Mouse (Mus musculus): Measurements from ENCODE around the gene Cst12. TPM values are rescaled to one million over a fixed set of nuclear protein-coding genes. Genes with fewer than 3 reads are reported as not detected.

Gene Cst12
- polyA plus RNA-seq, 1 experiment from 2014 or later = not detected

DNA sequence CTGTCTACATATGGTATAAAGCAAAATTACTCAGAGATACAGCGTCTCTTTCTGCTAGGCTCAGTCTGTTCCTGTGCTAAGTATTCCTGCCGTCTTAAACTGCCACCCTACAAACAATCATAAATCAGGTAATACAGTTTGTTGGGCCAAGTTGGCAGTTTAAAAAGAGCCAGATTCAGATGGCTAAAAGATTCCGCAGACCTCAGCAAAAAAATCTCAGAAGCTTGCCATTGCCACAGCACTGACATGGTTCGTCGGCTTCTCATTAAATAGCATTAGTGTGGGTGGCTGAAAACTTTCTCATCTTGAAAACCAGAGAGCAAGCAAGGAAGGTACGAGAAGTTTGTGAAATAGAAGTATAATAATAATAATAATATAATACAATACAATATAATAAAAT is 17.5 kb downstream of the Cst12 start:
- ATAC-seq (ENCODE audit: insufficient number of reproducible peaks, low FRiP score, low TSS enrichment, low read depth) = no peak
- Histone ChIP-seq H3K4me2 (no peak overlapping the region), H3K4me1 (no peaks in the 10 kb centered on the region), H3K27ac (no peak overlapping the region), H3K27me3 (no peaks in the 10 kb centered on the region), H3K9me3 (no peaks in the 10 kb centered on the region), H3K4me3 (no peak overlapping the region), H3K9ac (no peak overlapping the region), H3K36me3 (no peaks in the 10 kb centered on the region)
- WGBS = 53% methylated on average over 6 of the region's 6 CpGs

DNA sequence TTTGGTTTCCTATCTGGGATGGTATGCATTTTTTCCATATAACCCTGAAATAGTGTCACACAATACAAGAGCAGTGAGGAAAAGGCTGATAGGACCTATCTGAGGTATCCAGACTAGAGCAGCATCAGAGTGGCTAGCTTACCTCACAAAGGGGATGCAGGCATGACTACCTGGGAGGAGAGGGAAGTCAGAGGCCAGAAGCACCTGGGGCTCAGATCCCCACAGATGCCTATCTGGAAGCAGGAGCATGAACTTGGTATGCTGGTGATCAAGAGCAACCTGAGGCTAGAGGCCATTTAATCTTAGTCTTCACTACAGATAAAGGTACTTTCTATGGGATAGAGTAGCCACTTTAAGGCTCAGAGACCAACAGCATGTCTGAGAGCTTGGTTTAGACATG is 30.7 kb downstream of the Cst12 start, which contains the start of gene Cst13:
TSS of gene Cst13 (plus strand) at position 173 of the 400 bp plus-strand sequence.
- Histone ChIP-seq H3K9ac (no peak within 1 kb of the TSS), H3K36me3 (no peaks in the 10 kb centered on the region), H3K4me1 (no peaks in the 10 kb centered on the region), H3K27ac (no peak within 1 kb of the TSS), H3K4me2 (no peak within 1 kb of the TSS), H3K4me3 (no peak within 1 kb of the TSS), H3K27me3 (no peaks in the 10 kb centered on the region), H3K9me3 (no peaks in the 10 kb centered on the region)
- no peak for ATAC-seq (ENCODE audit: insufficient number of reproducible peaks, low FRiP score, low TSS enrichment, low read depth)

DNA sequence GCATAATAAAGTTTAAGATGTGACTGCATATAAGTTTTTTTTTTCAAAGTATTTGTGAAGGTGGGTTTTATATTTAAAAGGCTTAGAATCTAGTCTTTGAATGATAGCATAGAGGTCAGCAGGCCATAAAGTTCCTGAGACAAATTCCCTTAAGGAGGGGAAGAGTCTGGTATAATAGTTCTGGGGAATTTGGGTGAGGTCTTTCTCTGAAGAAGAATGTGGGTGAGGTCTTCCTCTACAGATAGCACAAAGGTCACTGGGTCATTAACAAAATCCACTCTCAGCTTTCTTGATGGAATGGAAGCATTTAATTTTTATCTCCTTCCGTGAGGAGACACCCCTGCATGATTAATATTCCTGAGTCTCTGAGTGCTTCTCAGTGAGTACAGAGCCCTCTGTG is 36.8 kb downstream of the Cst12 start:
- ATAC-seq (ENCODE audit: insufficient number of reproducible peaks, low FRiP score, low TSS enrichment, low read depth) = no peak
- Histone ChIP-seq H3K36me3 (no peaks in the 10 kb centered on the region), H3K4me1 (no peaks in the 10 kb centered on the region), H3K4me2 (no peak overlapping the region), H3K9me3 (no peaks in the 10 kb centered on the region), H3K27me3 (no peaks in the 10 kb centered on the region), H3K4me3 (no peak overlapping the region), H3K27ac (no peak overlapping the region), H3K9ac (no peak overlapping the region)
- WGBS = 56% methylated on average over 1 of the region's 1 CpGs

DNA sequence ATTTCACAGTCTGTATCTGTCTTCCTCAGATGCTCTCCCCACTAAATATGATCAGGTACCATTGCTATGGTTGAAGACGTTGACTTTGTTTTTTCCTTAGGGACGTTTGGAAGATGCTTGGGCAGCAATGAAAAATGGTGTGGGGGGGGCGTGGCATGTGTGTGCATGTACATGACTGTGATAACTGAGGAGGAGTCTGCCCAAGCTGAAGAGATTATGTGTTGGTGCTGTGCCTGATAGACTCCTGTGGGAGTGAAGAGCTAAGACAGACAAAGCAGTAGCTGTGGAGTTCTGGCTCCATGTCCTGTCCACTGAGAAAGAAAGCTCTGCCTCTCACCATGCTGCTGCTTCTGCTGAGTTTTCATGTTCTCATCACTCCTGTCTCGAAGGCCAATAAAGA is 45.8 kb downstream of the Cst12 start, which contains the start of gene Cst9:
TSS of gene Cst9 (plus strand) at position 236 of the 400 bp plus-strand sequence.
- no peaks in the 10 kb centered on the region for H3K9me3 ChIP-seq
- no peak for ATAC-seq (ENCODE audit: insufficient number of reproducible peaks, low FRiP score, low TSS enrichment, low read depth)

DNA sequence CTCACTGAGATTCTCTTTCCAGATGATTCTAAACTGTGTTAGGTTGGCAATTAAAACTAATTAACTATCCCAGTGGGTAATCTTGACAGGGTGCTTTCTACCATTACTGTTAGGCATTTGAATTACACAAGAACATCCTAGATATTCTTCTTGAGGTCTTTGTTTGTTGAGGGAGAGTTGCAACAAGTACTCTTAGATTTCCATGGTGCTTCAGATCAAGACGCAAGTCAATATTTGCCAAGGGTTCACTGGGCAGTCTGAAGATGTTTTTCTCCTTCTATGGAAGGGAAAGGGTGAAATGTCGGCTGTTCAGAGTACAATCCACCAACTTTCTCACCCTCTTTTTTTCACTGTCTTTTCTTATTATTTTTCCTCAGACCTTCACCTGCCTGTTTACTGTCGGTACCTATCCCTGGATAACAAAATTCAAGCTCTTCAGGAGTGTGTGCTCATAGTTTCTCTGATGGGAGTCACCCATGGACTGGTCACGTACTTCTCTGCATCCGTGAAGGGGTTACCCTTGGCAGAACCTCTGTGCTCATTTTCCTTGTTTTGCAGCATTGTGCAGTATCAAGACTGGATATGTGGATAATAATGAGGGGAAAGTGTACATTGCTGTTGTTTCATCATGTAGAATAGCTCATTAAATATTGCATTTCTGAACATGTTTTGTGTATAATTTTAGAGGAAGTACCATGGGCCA is 49.1 kb downstream of the Cst12 start:
- no peaks in the 10 kb centered on the region for H3K9me3 ChIP-seq
- H3K27me3 ChIP-seq = no peaks in the 10 kb centered on the region
- H3K9ac ChIP-seq = no peak overlapping the region
- H3K4me2 ChIP-seq = no peak overlapping the region
- no peaks in the 10 kb centered on the region for H3K36me3 ChIP-seq
- H3K4me1 ChIP-seq = no peaks in the 10 kb centered on the region
- WGBS = 88% methylated on average over 5 of the region's 5 CpGs
- H3K27ac ChIP-seq = no peak overlapping the region
- ATAC-seq (ENCODE audit: insufficient number of reproducible peaks, low FRiP score, low TSS enrichment, low read depth) = no peak
- no peak overlapping the region for H3K4me3 ChIP-seq

More for the DNA sequence above, 45.8 kb downstream of the Cst12 start, which contains the start of gene Cst9:
- Histone ChIP-seq H3K4me2 (no peak within 1 kb of the TSS), H3K4me3 (no peak within 1 kb of the TSS), H3K36me3 (no peaks in the 10 kb centered on the region), H3K4me1 (no peaks in the 10 kb centered on the region), H3K27ac (no peak within 1 kb of the TSS), H3K27me3 (no peaks in the 10 kb centered on the region), H3K9ac (no peak within 1 kb of the TSS)
- 61% methylated on average over 4 of the region's 4 CpGs for WGBS

DNA sequence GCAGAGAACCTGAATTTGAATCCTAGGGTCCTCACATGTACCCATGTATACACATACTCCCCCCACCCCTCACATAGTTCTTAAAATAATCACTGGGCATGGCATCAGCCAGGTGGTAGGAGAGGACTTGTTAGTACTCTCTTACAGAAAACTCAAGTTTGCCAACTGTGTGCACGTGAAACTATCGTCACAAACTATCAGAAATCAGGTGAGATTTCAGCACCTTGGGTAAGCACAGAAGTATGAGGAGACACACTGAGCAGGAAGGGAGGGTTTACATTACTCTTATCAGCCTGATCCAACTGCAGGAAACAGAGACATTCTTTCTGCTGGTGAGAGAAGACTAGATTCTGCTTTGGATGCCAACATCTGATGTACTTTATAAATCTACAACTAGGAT is 50.1 kb downstream of the Cst12 start:
- no peaks in the 10 kb centered on the region for H3K4me1 ChIP-seq
- no peak overlapping the region for H3K9ac ChIP-seq
- no peak overlapping the region for H3K4me2 ChIP-seq
- ATAC-seq (ENCODE audit: insufficient number of reproducible peaks, low FRiP score, low TSS enrichment, low read depth) = no peak
- no peaks in the 10 kb centered on the region for H3K27me3 ChIP-seq
- H3K4me3 ChIP-seq = no peak overlapping the region
- H3K36me3 ChIP-seq = no peaks in the 10 kb centered on the region
- no peaks in the 10 kb centered on the region for H3K9me3 ChIP-seq
- no peak overlapping the region for H3K27ac ChIP-seq
- 90% methylated on average over 2 of the region's 2 CpGs for WGBS

Other genes with a start within 250 kb of the Cst12 start
- gene Nxt1, start 116.8 kb upstream of the Cst12 start, polyA plus RNA-seq (2015; fragmentation: Nextera tagmentation; extraction: Ambion mirVana) = 78.0 and 80.2 TPM in 2 replicates
- gene Gzf1, start 108.3 kb upstream of the Cst12 start, polyA plus RNA-seq (2015; fragmentation: Nextera tagmentation; extraction: Ambion mirVana) = 20.1 and 20.7 TPM in 2 replicates
- 3.3 and 4.2 TPM in 2 replicates for gene Napb, start 56.9 kb upstream of the Cst12 start, polyA plus RNA-seq (2015; fragmentation: Nextera tagmentation; extraction: Ambion mirVana)
- not detected in 2 replicates for gene Cstl1, start 39.0 kb upstream of the Cst12 start, polyA plus RNA-seq (2015; fragmentation: Nextera tagmentation; extraction: Ambion mirVana)
- not detected in 2 replicates for gene Cst11, start 17.9 kb upstream of the Cst12 start, polyA plus RNA-seq (2015; fragmentation: Nextera tagmentation; extraction: Ambion mirVana)
- gene 8030411F24Rik, start 7.4 kb upstream of the Cst12 start, polyA plus RNA-seq (2015; fragmentation: Nextera tagmentation; extraction: Ambion mirVana) = 0.31 and 0.70 TPM in 2 replicates
- not detected in 2 replicates for gene Cst8, start 9.4 kb downstream of the Cst12 start, polyA plus RNA-seq (2015; fragmentation: Nextera tagmentation; extraction: Ambion mirVana)
- not detected in 2 replicates for gene Cst13, start 30.7 kb downstream of the Cst12 start, polyA plus RNA-seq (2015; fragmentation: Nextera tagmentation; extraction: Ambion mirVana)
- gene Cst9, start 45.8 kb downstream of the Cst12 start, polyA plus RNA-seq (2015; fragmentation: Nextera tagmentation; extraction: Ambion mirVana) = not detected in 2 replicates
- gene 9230104L09Rik, start 75.7 kb downstream of the Cst12 start, polyA plus RNA-seq (2015; fragmentation: Nextera tagmentation; extraction: Ambion mirVana) = not detected in 2 replicates
- 548 and 588 TPM in 2 replicates for gene Cst3, start 86.3 kb downstream of the Cst12 start, polyA plus RNA-seq (2015; fragmentation: Nextera tagmentation; extraction: Ambion mirVana)
- not detected in 2 replicates for gene Gm1330, start 213.9 kb downstream of the Cst12 start, polyA plus RNA-seq (2015; fragmentation: Nextera tagmentation; extraction: Ambion mirVana)
- gene Gm10750, start 227.9 kb downstream of the Cst12 start, polyA plus RNA-seq (2015; fragmentation: Nextera tagmentation; extraction: Ambion mirVana) = not detected in 2 replicates

Data from limb, embryonic 15.5 days (tissue).